In the genomic region with DNA sequence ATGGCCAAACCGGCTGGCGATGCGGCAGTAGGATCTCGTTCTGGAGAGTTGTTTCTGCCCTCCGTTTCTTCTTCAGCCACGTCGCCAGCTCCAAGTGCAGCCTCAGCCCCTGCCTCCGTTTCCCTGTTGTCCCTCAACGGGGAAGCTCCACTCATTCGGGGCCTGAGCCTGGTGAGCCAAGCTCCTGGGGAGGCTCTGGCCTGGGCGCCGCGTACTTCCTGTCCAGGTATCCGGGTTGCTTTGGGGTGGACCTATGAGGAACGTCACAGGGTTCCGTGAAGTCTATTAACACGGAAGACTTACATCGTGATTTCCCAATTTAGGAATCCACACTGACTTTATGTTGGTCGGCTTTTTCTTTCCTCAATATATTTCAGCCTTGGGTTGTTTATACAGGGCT, we compare ENCODE assay signal across 8 mouse cellular contexts. TPM values are rescaled to one million over a fixed set of nuclear protein-coding genes. Genes with fewer than 3 reads are reported as not detected.
DNase-seq lines count a peak whose midpoint lies in the region; ATAC-seq and TF ChIP-seq lines count a peak whose summit lies in the region.

No protein-coding gene starts in this region.

- H3K36me3 ChIP-seq in heart, embryonic 15.5 days = peaks cover 34% of the 10 kb centered on the region
- H3K36me3 ChIP-seq in macrophage (ENCODE audit: inconsistent target) = peaks cover 16% of the 10 kb centered on the region
- peaks cover 12% of the 10 kb centered on the region for H3K36me3 ChIP-seq in stomach, postnatal 0 days (ENCODE audit: control insufficient read depth, insufficient read depth, low read length)

- DNase-seq in thymus, postnatal 0 days (ENCODE audit: low spot score) = peak; percentile 18
- no peak for DNase-seq in thymus, adult 18-20 months
- DNase-seq in kidney, postnatal 25 days = peak; percentile 64 to 87
- peak; percentile 78 for DNase-seq in stomach, postnatal 0 days (ENCODE audit: low spot score)
- no peak for DNase-seq in right cerebral cortex, postnatal 4 days

- peak overlapping the region; percentile 90 for H3K27ac ChIP-seq in heart, embryonic 15.5 days
- H3K27ac ChIP-seq in macrophage = peak overlapping the region; percentile 85
- peak overlapping the region; percentile 97 for H3K27ac ChIP-seq in stomach, postnatal 0 days (replicated peaks)

- WGBS in heart, embryonic 15.5 days = under 1% methylated on average over 19 of the region's 19 CpGs
- under 1% methylated on average over 19 of the region's 19 CpGs for WGBS in macrophage (ENCODE audit: missing documents)
- 0% methylated on average over 19 of the region's 19 CpGs for WGBS in stomach, postnatal 0 days

- TF ChIP-seq EP300 in stomach, postnatal 0 days (optimal IDR thresholded peaks at IDR 0.05) = no peak

- H3K4me2 ChIP-seq in heart, embryonic 15.5 days = peak overlapping the region; percentile 71
- peak overlapping the region; percentile 86 for H3K4me2 ChIP-seq in stomach, postnatal 0 days (replicated peaks; ENCODE audit: low read depth)

- H3K4me3 ChIP-seq in heart, embryonic 15.5 days = peak overlapping the region; percentile 83
- H3K4me3 ChIP-seq in macrophage (ENCODE audit: inconsistent target) = peak overlapping the region; percentile 88
- peak overlapping the region; percentile 83 for H3K4me3 ChIP-seq in stomach, postnatal 0 days (ENCODE audit: low read depth, low read length)

- H3K27me3 ChIP-seq in heart, embryonic 15.5 days = no peaks in the 10 kb centered on the region
- no peaks in the 10 kb centered on the region for H3K27me3 ChIP-seq in stomach, postnatal 0 days (ENCODE audit: control insufficient read depth, insufficient read depth, low read length)

- peaks cover 14% of the 10 kb centered on the region; the same call in 1 of the 2 replicates for H3K79me2 ChIP-seq in macrophage (ENCODE audit: inconsistent target)

- no peaks in the 10 kb centered on the region for H3K9me3 ChIP-seq in heart, embryonic 15.5 days (replicated peaks)
- H3K9me3 ChIP-seq in stomach, postnatal 0 days (ENCODE audit: control insufficient read depth, low read length) = no peaks in the 10 kb centered on the region

- peak; percentile 45 for ATAC-seq in common myeloid progenitor, adult 5-6 weeks (replicated peaks; ENCODE audit: low read depth, poor library complexity, severe bottlenecking)
- peak; percentile 44; the same call in 1 of the 2 replicates for ATAC-seq in heart, embryonic 15.5 days (replicated peaks; ENCODE audit: insufficient number of reproducible peaks, insufficient read depth, low FRiP score, low read depth)
- peak; percentile 75 for ATAC-seq in stomach, postnatal 0 days (ENCODE audit: low FRiP score, low TSS enrichment)

- peak overlapping the region; percentile 63 for H3K9ac ChIP-seq in heart, embryonic 15.5 days
- H3K9ac ChIP-seq in stomach, postnatal 0 days (ENCODE audit: low read length) = peak overlapping the region; percentile 91

- TF ChIP-seq CTCF in stomach, postnatal 0 days (IDR thresholded peaks at IDR 0.05; ENCODE audit: low read depth) = no peak

- H3K4me1 ChIP-seq in heart, embryonic 15.5 days (replicated peaks) = peaks cover 23% of the 10 kb centered on the region
- H3K4me1 ChIP-seq in stomach, postnatal 0 days (replicated peaks; ENCODE audit: control insufficient read depth, insufficient read depth) = peaks cover 6% of the 10 kb centered on the region; the same call in 1 of the 2 replicates

RNA-seq across cellular contexts. Expression of gene Atg9a, which starts 0.5 kb away (rescaled TPM):
- 12.7 and 14.3 TPM in 2 replicates for polyA plus RNA-seq in thymus, postnatal 0 days (2015; fragmentation: Nextera tagmentation; extraction: Ambion mirVana)
- total RNA-seq in common myeloid progenitor, adult 5-6 weeks (2017) = 6.8 and 8.5 TPM in 2 replicates
- 27.1 and 31.0 TPM in 2 replicates for polyA plus RNA-seq in heart, embryonic 15.5 days (2015; fragmentation: Nextera tagmentation; extraction: Ambion mirVana)
- 100 to 1,000 TPM in 1 of 26 experiments, 10 to 100 TPM in 25; 33.1 to 101 (median 49.1) TPM for total RNA-seq in macrophage (2018; cell fraction: chromatin; rRNA removed)
- 10 to 100 TPM; 13.7 to 24.7 (median 19.8) TPM for total RNA-seq in macrophage (2018; cell fraction: cytosol; rRNA removed)
- total RNA-seq in macrophage (2018; cell fraction: nucleus; rRNA removed) = 10 to 100 TPM; 27.1 to 76.2 (median 43.3) TPM
- polyA plus RNA-seq in macrophage (2018) = 9.0 to 21.6 TPM (median 10.2 TPM) in 3 replicates
- polyA plus RNA-seq in stomach, postnatal 0 days (2015; fragmentation: Nextera tagmentation; extraction: Ambion mirVana) = 17.4 and 18.8 TPM in 2 replicates

RNA-seq across cellular contexts. Expression of gene Ankzf1, which starts 0.5 kb away (rescaled TPM):
- 16.0 and 17.7 TPM in 2 replicates for polyA plus RNA-seq in thymus, postnatal 0 days (2015; fragmentation: Nextera tagmentation; extraction: Ambion mirVana)
- total RNA-seq in common myeloid progenitor, adult 5-6 weeks (2017) = 13.1 and 17.3 TPM in 2 replicates
- polyA plus RNA-seq in heart, embryonic 15.5 days (2015; fragmentation: Nextera tagmentation; extraction: Ambion mirVana) = 24.3 and 25.9 TPM in 2 replicates
- 10 to 100 TPM; 15.5 to 87.6 (median 43.1) TPM for total RNA-seq in macrophage (2018; cell fraction: chromatin; rRNA removed)
- 1 to 10 TPM; 3.5 to 9.6 (median 6.0) TPM for total RNA-seq in macrophage (2018; cell fraction: cytosol; rRNA removed)
- 10 to 100 TPM; 11.0 to 67.7 (median 28.4) TPM for total RNA-seq in macrophage (2018; cell fraction: nucleus; rRNA removed)
- polyA plus RNA-seq in macrophage (2018) = 7.3 to 11.6 TPM (median 9.2 TPM) in 3 replicates
- polyA plus RNA-seq in stomach, postnatal 0 days (2015; fragmentation: Nextera tagmentation; extraction: Ambion mirVana) = 12.9 and 13.6 TPM in 2 replicates

RNA-seq across cellular contexts. Expression of gene Abcb6, which starts 12.3 kb away (rescaled TPM):
- polyA plus RNA-seq in thymus, postnatal 0 days (2015; fragmentation: Nextera tagmentation; extraction: Ambion mirVana) = 9.4 and 11.4 TPM in 2 replicates
- 17.8 and 22.9 TPM in 2 replicates for total RNA-seq in common myeloid progenitor, adult 5-6 weeks (2017)
- polyA plus RNA-seq in heart, embryonic 15.5 days (2015; fragmentation: Nextera tagmentation; extraction: Ambion mirVana) = 12.9 and 14.1 TPM in 2 replicates
- total RNA-seq in macrophage (2018; cell fraction: chromatin; rRNA removed) = 10 to 100 TPM in 3 of 26 experiments, 1 to 10 TPM in 22, under 1 TPM in 1; 0.92 to 12.4 (median 4.6) TPM
- 1 to 10 TPM; 2.3 to 8.4 (median 5.3) TPM for total RNA-seq in macrophage (2018; cell fraction: cytosol; rRNA removed)
- total RNA-seq in macrophage (2018; cell fraction: nucleus; rRNA removed) = 10 to 100 TPM in 3 of 26 experiments, 1 to 10 TPM in 23; 1.7 to 14.5 (median 4.0) TPM
- polyA plus RNA-seq in macrophage (2018) = 5.1 to 12.7 TPM (median 6.4 TPM) in 3 replicates
- 20.9 and 21.5 TPM in 2 replicates for polyA plus RNA-seq in stomach, postnatal 0 days (2015; fragmentation: Nextera tagmentation; extraction: Ambion mirVana)

RNA-seq across cellular contexts. Expression of gene Glb1l, which starts 18.2 kb away (rescaled TPM):
- polyA plus RNA-seq in thymus, postnatal 0 days (2015; fragmentation: Nextera tagmentation; extraction: Ambion mirVana) = 10.9 and 11.3 TPM in 2 replicates
- total RNA-seq in common myeloid progenitor, adult 5-6 weeks (2017) = 7.5 and 13.1 TPM in 2 replicates
- 9.4 and 11.4 TPM in 2 replicates for polyA plus RNA-seq in heart, embryonic 15.5 days (2015; fragmentation: Nextera tagmentation; extraction: Ambion mirVana)
- total RNA-seq in macrophage (2018; cell fraction: chromatin; rRNA removed) = 100 to 1,000 TPM in 24 of 26 experiments, 10 to 100 TPM in 2; 78.5 to 191 (median 120) TPM
- total RNA-seq in macrophage (2018; cell fraction: cytosol; rRNA removed) = 10 to 100 TPM in 16 of 26 experiments, 1 to 10 TPM in 10; 6.4 to 16.9 (median 11.9) TPM
- 10 to 100 TPM; 31.2 to 99.4 (median 64.4) TPM for total RNA-seq in macrophage (2018; cell fraction: nucleus; rRNA removed)
- 9.8 to 15.2 TPM (median 13.2 TPM) in 3 replicates for polyA plus RNA-seq in macrophage (2018)
- polyA plus RNA-seq in stomach, postnatal 0 days (2015; fragmentation: Nextera tagmentation; extraction: Ambion mirVana) = 5.2 and 7.1 TPM in 2 replicates

RNA-seq across cellular contexts. Expression of gene Stk16, which starts 18.2 kb away (rescaled TPM):
- 114 and 120 TPM in 2 replicates for polyA plus RNA-seq in thymus, postnatal 0 days (2015; fragmentation: Nextera tagmentation; extraction: Ambion mirVana)
- total RNA-seq in common myeloid progenitor, adult 5-6 weeks (2017) = 60.9 and 92.2 TPM in 2 replicates
- polyA plus RNA-seq in heart, embryonic 15.5 days (2015; fragmentation: Nextera tagmentation; extraction: Ambion mirVana) = 73.6 and 96.9 TPM in 2 replicates
- total RNA-seq in macrophage (2018; cell fraction: chromatin; rRNA removed) = 100 to 1,000 TPM in 20 of 26 experiments, 10 to 100 TPM in 6; 62.9 to 184 (median 120) TPM
- total RNA-seq in macrophage (2018; cell fraction: cytosol; rRNA removed) = 10 to 100 TPM; 24.8 to 46.0 (median 35.5) TPM
- total RNA-seq in macrophage (2018; cell fraction: nucleus; rRNA removed) = 100 to 1,000 TPM in 10 of 26 experiments, 10 to 100 TPM in 16; 54.9 to 138 (median 91.8) TPM
- 31.1 to 48.8 TPM (median 46.3 TPM) in 3 replicates for polyA plus RNA-seq in macrophage (2018)
- polyA plus RNA-seq in stomach, postnatal 0 days (2015; fragmentation: Nextera tagmentation; extraction: Ambion mirVana) = 57.9 and 58.1 TPM in 2 replicates

Comparison
In these comparisons a context has a peak if more than half of its experiments do, and no peak if none do; other contexts are left out.
1. DNase-seq: peak in thymus, postnatal 0 days (single experiment), kidney, postnatal 25 days (2 of 2) and stomach, postnatal 0 days (single experiment); none in thymus, adult 18-20 months (0 of 2) and right cerebral cortex, postnatal 4 days (single experiment).
2. Peak in every context shown above with its lines, with median percentiles within 50 percentile points of each other: ATAC-seq, H3K27ac ChIP-seq and H3K4me3 ChIP-seq.